Mouse (Mus musculus): ENCODE results near the gene Rarres2. TPM values are rescaled to one million over a fixed set of nuclear protein-coding genes. Genes with fewer than 3 reads are reported as not detected.

The Rarres2 gene
- 10 to 100 TPM; 16.1 to 17.3 (median 16.9) TPM for total RNA-seq (2022)

DNA sequence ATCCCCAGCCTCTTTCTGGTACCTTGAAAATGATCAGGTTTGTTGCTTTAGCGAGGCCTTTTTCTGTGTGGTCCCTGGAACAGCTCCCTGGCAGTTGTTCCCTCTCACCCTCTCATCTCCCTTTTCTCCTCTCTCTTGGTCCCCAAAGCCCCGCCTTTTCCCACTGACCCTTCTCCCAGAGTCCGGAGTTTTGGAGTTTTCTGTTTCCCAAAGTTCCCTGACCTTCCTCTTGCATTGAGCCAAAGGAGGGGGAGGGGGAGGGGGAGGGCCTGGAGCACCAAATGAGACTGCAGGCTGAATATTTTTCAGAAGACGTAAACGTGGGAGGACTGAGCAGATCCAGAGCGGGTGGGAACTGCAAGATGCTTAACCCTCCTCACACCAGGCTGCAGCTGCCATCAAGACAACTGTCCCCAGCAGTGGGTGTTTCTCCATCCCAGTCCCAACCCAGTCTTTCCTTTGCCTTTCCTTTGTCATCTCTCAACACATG, at the start of gene Rarres2:
Gene Rarres2 (minus strand): TSS at position 218 of the 490 bp plus-strand sequence.
- no peak for DNase-seq (ENCODE audit: low spot score in 2 of 2)

DNA sequence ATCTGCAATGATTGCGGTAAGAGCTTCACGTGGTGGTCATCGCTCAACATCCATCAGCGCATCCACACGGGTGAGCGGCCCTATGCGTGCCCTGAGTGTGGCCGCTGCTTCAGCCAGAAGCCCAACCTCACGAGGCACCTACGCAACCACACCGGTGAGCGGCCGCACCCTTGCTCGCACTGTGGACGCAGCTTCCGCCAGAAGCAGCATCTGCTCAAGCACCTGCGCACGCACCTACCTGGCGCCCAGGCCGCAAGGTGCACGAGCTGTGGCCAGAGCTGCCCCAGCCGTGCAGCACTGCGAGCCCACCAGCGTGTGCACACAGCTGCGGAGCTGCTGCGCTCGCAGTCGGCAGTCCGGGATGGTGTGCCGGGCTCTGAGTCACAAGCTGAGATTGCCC, 47.4 kb upstream of the Rarres2 start:
- DNase-seq (ENCODE audit: low spot score in 2 of 2): no peak

DNA sequence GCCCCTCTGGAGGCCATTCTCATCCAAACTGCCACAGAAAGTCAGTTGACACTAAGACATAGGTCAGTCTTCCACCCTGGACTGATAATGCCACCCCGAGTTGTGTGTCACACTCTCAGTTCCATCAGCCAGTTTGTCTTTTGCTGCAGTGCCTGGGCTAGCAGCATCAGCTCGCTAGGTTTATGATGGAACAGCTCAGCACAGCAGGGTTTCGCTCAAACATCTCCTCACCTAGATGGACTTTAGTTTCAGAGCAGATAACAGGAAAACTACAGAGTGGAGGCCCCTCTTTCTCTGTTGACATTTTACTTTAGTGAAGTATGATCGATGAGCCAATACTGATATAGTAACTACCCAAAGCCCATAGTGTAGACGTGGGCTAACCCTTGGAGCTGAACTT, 42.2 kb upstream of the Rarres2 start:
- DNase-seq (ENCODE audit: low spot score in 2 of 2): no peak

DNA sequence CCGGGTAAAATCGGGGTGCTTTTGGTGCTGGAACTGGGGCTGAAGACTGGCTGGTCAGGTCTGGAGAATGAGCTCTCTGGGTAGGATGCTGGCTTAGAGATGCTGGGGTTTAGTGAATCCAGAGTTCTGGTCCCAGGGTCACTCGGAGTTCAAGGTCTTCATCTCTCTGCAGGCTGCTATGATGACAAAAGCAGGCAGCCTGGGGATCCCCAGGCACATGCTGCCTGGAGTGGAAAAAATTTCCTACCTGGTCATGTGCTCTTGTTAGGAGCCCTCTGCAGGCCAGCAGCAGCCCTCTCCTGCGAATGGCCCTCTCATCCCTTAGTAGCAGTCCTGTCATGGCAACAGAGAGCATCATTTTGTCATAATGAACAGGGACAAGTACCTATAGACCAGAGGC, 40.9 kb upstream of the Rarres2 start:
- no peak for DNase-seq (ENCODE audit: low spot score in 2 of 2)

DNA sequence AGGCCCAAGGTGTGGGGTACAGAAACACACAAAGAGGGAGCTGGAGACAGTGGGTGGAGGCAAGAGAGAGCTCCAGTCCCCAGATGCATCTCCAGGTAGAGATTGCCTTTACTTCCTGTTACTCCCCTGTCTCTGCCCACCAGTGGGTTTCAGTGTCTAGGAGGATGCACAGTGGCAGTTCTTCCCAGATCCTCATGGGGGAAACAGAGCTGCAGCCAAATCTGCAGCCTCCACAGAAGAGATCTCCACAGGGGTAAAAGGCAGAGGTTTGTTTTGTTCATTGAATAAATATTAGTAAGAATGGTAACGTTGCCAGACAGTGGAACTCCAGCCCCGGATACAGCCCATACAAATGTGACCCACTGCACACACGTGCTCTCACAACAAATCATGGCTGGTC, 38.1 kb upstream of the Rarres2 start:
- no peak for DNase-seq (ENCODE audit: low spot score in 2 of 2)

DNA sequence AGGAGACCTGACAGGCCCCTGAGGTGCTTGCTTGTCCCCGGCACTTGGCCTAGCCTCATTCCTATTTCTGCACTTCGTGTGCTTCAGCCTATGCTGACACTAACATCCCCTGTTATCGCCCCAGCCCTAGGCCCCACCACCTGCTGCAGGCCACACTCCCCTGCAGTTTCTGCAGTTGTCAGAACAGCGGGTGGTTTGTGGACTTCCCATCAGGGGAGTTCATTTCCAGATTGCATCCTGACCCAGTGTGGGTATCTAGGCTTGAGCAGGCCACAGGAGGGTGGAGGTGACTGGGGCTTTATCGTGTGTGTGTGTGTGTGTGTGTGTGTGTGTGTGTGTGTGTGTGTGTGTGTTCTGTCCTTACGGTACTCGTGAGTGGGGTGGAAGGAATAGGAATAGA, 36.9 kb upstream of the Rarres2 start:
- no peak for DNase-seq (ENCODE audit: low spot score in 2 of 2)

DNA sequence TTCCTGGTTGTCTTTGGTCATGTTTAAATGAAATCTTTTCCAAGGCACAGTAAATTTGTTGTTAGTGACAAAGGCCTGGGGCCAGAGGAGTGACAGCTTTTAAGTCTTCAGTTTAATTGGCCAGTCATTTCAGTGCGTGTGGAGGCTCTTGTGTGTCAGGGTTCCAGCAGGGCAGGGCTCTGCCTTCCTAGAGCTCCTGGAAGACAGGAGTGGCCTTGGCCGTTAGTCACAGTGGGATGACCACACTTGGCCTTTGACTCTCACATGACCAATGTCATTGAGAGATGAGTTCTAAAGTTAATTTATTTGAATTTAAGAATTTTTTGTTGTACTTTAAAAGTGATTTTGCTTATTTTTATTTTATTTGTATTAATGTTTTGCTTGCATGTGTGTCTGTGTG, 35.5 kb upstream of the Rarres2 start:
- no peak for DNase-seq (ENCODE audit: low spot score in 2 of 2)

DNA sequence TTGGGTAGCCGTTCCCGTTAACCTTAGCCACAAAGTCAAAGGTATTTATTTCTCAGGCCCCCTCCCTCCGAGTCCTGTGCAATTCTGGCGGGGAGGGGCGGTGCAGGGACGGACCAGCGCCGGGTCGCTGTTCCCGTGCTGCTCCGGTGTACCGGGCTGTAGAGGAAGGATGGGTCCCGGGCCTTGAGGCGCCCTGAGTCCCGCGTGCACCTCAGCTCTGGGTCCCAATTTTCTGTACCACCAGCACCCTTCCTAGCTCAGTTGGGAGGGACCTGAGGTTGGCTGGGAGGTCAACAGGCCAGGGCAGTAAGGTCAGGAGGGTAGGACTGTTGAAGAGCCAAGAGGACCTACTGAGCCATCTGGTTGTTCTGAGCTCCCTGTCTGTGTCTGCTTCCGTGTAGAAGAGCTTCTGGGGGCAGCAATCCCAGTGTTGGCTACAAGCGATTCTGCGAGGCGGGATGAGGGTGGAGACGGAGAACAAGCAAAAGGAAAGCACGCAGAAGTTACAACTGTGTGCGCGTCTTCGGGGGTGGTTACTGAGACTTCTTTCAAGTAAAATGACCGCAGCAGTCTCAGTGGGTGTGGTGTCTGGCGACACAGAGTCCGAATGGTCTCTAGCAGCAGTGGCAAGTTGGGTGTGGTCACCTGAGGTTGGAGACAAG, 29.6 kb upstream of the Rarres2 start:
- DNase-seq (ENCODE audit: low spot score in 2 of 2): peak; percentile 36 to 53

DNA sequence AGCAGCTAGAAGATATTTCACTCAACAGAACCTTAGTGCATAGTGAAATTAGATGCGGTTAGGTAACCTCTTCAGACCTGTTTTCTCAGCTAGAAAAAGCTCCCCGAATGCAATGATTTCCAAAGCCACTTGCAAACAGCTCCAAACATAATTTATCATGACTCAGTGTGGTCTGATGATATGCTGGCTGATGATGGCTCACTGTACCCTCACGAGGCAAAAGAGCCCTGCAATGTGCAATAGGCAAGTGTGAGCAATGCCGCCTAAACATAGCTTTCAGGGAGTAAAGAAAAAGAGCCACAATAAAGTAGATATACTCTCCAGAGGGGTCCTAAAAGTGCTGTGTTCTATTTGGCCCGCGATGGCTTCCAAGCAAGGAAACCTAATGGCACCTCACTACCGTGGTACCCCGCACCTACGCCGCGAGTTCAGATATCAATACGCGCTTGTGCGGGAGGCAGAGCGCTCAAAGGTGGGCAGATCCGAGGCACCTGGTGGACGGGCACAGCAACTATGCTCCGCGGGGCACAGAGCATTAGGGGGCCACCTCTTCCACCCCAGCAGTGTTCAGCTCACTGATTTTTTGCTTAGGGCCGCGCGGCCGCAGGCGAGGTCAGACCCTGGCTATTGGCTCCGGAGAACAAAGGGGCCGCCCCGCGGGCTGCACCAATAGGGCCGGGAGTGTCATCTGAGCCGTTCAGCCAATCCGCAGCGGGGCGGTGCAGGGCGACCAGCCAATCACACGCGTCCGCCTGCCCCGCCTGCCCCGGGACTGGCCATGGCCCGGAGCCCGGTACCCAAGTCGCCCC, 28.9 kb upstream of the Rarres2 start, which contains the start of gene Zfp775:
Gene Zfp775 (plus strand): TSS at position 793 of the 809 bp plus-strand sequence.
- peak; percentile 90 to 97 for DNase-seq (ENCODE audit: low spot score in 2 of 2)

DNA sequence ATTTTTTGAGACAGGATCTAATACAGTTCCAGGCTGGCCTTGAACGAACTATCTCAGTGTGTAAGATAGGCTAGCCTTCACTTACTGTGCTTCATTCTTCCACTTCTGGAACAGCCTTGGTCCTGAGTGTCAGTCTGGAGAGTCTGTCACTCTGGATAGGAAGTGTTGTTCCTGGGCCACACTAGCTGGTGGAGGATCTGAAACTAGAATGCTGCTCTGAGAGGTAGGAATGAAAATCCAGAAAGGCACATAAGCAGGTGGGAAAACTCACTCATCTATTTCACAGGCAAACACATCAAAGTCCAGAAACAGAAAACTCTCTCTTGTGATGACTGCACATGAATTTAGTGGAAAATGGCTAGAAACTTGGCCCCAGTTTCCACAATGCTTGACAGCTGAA, 28.0 kb upstream of the Rarres2 start:
- DNase-seq (ENCODE audit: low spot score in 2 of 2): no peak

DNA sequence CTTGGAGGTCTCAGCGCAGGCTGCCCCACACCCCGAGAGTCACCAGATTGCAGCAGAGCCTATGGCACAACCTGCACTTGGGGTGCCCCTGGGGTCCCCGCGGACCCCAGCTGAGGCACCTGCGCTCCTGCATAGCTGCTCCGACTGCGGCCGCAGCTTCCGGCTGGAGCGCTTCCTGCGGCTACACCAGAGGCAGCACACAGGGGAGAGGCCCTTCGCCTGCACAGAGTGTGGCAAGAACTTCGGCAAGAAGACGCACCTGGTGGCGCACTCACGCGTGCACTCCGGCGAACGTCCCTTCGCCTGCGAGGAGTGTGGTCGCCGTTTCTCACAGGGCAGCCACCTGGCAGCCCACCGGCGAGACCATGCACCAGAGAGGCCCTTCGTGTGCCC, 24.6 kb upstream of the Rarres2 start:
- no peak for DNase-seq (ENCODE audit: low spot score in 2 of 2)

DNA sequence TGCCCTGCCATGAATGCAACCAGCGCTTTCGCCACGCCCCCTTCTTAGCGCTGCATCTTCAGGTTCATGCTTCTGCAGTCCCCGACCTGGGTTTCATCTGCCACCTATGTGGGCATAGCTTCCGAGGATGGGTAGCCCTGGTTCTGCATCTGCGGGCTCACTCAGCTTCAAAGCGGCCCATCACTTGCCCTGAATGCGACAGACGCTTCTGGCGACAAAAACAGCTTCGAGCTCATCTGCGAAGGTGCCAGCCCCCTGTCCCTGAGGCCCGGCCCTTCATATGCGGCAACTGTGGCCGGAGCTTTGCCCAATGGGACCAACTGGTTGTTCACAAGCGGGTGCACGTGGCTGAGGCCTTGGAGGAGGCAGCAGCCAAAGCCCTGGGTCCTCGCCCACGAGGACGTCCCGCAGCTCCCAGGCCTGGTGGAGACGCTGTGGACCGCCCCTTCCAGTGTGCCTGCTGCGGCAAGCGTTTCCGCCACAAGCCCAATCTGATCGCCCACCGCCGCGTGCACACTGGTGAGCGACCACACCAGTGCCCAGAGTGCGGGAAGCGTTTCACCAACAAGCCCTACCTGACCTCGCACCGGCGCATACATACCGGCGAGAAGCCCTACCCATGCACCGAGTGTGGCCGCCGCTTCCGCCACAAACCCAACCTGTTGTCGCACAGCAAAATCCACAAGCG, 24.1 kb upstream of the Rarres2 start:
- no peak for DNase-seq (ENCODE audit: low spot score in 2 of 2)

DNA sequence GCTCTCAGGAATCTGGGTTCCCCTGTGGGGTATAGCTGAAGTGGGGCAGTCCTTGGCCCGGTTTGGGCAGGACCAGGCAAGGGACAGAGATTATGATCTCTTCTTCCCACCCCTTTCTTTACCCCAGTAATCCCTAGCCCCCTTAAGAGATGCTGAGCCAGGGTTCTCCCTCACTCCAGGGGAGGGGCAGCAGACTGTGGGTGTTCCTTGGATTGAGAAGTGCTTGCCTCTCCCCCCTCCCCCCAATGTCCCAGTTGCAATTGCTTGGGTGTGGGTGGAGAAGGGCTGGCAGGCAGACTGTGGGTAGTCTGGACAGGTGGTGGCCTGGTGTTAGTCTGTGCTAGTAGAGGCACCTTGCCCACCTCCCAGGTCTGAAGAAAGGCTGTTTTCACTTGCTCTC, 22.7 kb upstream of the Rarres2 start:
- peak in 1 of 2 experiments; percentile 49 for DNase-seq (ENCODE audit: low spot score in 2 of 2)

DNA sequence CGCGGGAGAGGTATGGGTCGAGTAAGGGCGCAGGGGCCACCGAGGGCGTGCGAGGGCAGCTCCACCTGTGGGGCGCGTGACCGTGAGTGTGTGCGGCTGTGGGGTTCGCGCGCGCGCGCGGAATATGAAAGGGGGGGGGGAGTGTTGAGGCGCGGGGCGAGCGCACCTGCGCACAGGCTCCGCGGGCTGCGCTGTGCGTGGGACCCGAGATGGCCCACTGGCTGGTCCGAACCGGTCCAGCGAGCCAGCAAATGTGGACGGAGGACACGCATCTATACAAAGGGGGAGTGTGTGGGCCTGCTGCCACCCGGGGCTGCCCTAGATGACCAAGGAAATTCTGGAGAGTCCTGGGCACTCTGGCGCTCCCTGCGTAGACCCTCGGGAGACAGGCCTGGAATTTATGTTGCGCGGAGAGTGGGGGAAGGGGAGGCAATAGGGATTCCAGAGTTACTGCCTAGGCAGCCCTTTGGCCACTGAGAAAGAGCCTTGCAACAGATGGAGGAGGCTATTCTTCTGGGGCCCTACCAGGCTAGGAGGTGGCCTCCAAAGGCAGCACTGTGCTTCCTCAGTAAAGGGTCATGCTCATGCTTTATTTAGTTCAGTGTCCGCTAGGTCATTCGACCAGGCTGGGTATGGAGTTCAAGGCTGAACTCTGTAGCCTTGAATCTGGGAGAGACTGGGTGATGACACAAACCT, 21.6 kb upstream of the Rarres2 start:
- DNase-seq (ENCODE audit: low spot score in 2 of 2): peak; percentile 55 to 56

DNA sequence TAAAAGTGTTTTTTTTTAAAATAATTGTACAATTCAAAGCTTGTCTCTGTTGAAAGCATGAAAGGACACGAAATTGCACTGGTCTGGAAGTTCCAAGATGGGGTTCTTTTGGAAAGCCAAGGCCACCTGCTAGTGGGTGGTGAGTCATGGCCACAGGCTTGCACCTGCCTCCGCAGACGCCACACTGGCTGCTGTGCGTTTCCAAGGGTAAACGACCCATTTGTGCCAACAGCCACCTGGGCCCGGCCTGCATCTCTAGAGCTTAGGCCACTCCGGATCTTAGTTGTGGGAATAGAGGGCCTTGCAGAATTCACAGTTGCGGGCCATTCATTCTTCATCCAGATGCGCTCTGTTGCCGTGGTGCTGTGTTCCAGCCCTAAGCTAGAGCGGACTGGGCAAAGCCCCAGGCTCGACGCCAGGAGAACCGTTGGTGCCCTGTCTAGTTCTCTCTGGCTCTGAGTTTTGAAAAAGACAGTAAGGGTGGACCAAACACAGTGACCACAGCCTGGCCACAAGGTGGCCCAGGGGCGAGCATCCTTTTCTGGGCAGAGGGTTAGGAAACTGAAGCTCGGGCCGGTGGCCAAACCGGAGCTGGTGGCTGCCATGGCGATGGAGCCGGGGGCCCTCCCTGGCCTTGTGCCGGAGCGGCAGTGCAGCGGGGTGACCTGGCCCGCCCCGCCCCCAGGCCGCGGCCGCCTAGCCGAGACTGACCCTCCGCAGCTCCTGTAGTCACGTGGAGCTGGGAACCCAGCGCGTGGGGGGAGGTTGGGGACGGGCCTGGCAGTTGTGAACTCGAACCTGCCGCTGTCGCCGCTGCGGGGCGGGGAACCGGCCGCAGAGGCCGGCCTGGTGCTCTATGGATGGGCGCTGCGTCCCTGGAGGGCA, 20.8 kb upstream of the Rarres2 start, which contains the start of the genes Repin1 and Gm44965:
Gene Repin1 (plus strand): TSS at position 726 of the 885 bp plus-strand sequence.
Gene Gm44965 (plus strand): TSS at position 784 of the 885 bp plus-strand sequence.
- peak; percentile 91 to 92 for DNase-seq (ENCODE audit: low spot score in 2 of 2)

DNA sequence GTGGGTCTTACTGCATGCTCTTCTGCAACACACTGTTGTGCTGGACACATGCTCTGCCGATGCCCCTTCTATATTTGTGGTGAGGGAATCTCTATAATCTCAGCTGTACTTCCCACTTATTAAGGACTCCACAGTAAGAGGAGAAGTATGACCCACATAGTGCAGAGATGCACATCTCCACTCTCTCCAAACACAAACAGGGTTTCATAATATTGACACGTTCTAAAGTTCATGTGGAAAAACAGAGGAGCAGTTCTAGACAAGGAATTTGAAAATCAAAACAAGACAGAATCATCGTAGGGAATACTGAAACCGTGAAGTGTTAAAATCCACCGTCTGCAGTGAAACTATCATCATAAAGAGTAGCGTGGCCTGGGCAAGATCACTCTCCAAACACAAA, 19.3 kb upstream of the Rarres2 start:
- no peak for DNase-seq (ENCODE audit: low spot score in 2 of 2)

DNA sequence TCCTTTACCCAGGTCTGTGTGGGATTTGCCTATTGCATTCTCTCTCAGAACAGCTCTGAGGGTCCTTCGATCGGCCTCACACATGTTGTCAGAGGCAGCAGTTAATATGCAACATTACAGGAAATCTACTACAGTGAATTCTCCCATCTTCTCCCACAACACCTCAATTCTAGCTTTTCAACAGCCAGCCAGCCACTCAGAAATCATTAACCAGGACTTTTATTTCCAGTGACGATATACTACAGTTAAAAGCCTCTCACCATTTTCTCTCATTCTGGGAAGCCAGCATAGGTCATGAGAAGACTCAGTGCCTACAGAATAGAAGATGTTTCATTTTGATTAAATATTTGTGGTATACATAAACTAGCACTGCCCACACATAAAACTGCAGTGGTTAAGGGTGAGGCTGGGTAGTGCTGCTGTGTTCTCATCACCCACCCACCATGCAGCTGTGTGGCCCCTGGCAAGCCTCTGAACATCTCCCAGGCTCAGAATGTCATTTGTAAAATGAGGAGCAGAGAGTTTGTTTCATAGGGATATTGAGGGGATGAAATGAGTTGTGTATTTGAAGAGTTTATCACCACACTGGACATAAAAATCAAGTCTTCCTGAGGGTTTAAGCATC, 18.7 kb upstream of the Rarres2 start:
- DNase-seq (ENCODE audit: low spot score in 2 of 2): no peak

DNA sequence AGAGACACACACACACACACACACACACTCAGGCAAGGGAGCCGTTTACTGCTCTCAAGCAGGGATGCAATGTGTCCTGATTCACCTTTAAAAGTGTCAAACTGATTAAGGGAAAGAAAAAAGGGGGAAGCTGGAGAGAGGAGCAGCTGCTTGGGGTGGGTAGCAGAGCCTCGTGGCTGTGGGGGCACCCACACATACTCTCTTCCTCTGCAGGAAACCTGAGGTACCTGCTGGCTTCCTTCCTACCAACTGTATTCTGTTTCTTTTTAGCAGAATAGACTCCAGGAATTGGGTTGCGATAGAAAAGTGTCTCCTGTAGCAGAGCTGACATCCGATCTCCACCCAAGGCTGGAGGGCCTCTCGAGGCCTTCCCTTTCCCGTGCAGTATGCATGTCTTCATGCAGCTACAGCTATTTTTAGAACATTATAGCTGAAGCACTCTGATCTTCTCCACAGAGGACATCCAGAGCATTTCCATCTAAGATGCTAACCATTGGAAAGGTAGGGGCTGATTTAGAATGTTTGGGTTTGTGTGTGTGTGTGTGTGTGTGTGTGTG, 16.7 kb upstream of the Rarres2 start, which contains the start of gene Gm45021:
Gene Gm45021 (plus strand): TSS at position 417 of the 557 bp plus-strand sequence.
- no peak for DNase-seq (ENCODE audit: low spot score in 2 of 2)

DNA sequence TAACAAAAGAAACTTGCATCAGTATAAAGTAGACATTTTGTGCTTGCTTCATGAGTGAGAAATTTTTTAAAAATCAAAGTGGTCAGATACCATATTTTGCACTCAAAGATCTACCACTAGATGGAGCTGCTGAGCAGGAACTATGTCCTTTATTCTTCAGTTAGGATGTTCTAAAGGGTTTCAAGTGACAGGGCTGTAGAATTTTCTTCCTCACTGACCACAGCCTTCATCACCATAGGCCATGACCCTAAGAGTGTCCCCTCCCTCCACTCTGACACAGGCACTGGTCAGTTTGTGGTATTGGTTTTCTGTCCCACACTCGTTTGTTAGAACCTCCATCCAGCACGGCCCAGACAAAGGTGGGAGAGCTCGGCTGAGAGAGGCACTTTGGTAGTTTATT, 9.4 kb upstream of the Rarres2 start:
- no peak for DNase-seq (ENCODE audit: low spot score in 2 of 2)

Measured in left cerebral cortex, adult 8-10 months (tissue).